Mouse (Mus musculus): ENCODE data around the gene Ccdc87. TPM values are rescaled to one million over a fixed set of nuclear protein-coding genes. Genes with fewer than 3 reads are reported as not detected.
"Not testable (repeated sequence)": the region's sequence is repeated elsewhere in the genome, so short reads cannot be mapped to it uniquely, and the experiment has no call there.

The Ccdc87 gene
- total RNA-seq, 2 experiments from 2014 or later = 2.0 to 2.2 TPM

- no peak for DNase-seq (ENCODE audit: low spot score in 2 of 2)
These were observed 2.1 kb upstream of the Ccdc87 start for GRCm38 (mm10) chr19:4837049-4837448.

GRCm38 (mm10) chr19:4838526-4839140 lies 533 bp upstream of the Ccdc87 start:
- no peak for DNase-seq (ENCODE audit: low spot score in 2 of 2)

GRCm38 (mm10) chr19:4840848-4841247 lies 1.7 kb downstream of the Ccdc87 start:
- DNase-seq (ENCODE audit: low spot score in 2 of 2) = no peak

GRCm38 (mm10) chr19:4842611-4843010 lies 3.4 kb downstream of the Ccdc87 start:
- DNase-seq (ENCODE audit: low spot score in 2 of 2) = no peak

- no peak for DNase-seq (ENCODE audit: low spot score in 2 of 2)
These were observed 6.7 kb downstream of the Ccdc87 start for GRCm38 (mm10) chr19:4845846-4846245.

GRCm38 (mm10) chr19:4847490-4847889 lies 8.3 kb downstream of the Ccdc87 start:
- DNase-seq (ENCODE audit: low spot score in 2 of 2) = no peak

- no peak for DNase-seq (ENCODE audit: low spot score in 2 of 2)
These were observed 10.6 kb downstream of the Ccdc87 start for GRCm38 (mm10) chr19:4849800-4850199.

- no peak for DNase-seq (ENCODE audit: low spot score in 2 of 2)
These were observed 11.1 kb downstream of the Ccdc87 start for GRCm38 (mm10) chr19:4850281-4850680.

GRCm38 (mm10) chr19:4854552-4855469 lies 15.6 kb downstream of the Ccdc87 start, which contains the start of gene Ctsf:
TSS of gene Ctsf (plus strand) at chr19:4855130.
- DNase-seq (ENCODE audit: low spot score in 2 of 2) = peak; percentile 88 to 95

- DNase-seq (ENCODE audit: low spot score in 2 of 2) = no peak
These were observed 16.3 kb downstream of the Ccdc87 start for GRCm38 (mm10) chr19:4855470-4855820.

- DNase-seq (ENCODE audit: low spot score in 2 of 2) = no peak
These were observed 16.8 kb downstream of the Ccdc87 start for GRCm38 (mm10) chr19:4855951-4856350.

- no peak for DNase-seq (ENCODE audit: low spot score in 2 of 2)
These were observed 19.9 kb downstream of the Ccdc87 start for GRCm38 (mm10) chr19:4859081-4859480.

GRCm38 (mm10) chr19:4863048-4863447 lies 23.9 kb downstream of the Ccdc87 start:
- DNase-seq (ENCODE audit: low spot score in 2 of 2) = no peak

- DNase-seq (ENCODE audit: low spot score in 2 of 2) = no peak
These were observed 26.0 kb downstream of the Ccdc87 start for GRCm38 (mm10) chr19:4865147-4865546.

GRCm38 (mm10) chr19:4874613-4875012 lies 35.4 kb downstream of the Ccdc87 start:
- DNase-seq (ENCODE audit: low spot score in 2 of 2) = not testable (repeated sequence)

- no peak for DNase-seq (ENCODE audit: low spot score in 2 of 2)
These were observed 37.1 kb downstream of the Ccdc87 start for GRCm38 (mm10) chr19:4876241-4876640.

- no peak for DNase-seq (ENCODE audit: low spot score in 2 of 2)
These were observed 37.6 kb downstream of the Ccdc87 start for GRCm38 (mm10) chr19:4876755-4877154.

- DNase-seq (ENCODE audit: low spot score in 2 of 2) = no peak
These were observed 38.6 kb downstream of the Ccdc87 start, which contains the start of gene Actn3 for GRCm38 (mm10) chr19:4877785-4878184. TSS of gene Actn3 (minus strand) at chr19:4877909.

- peak; percentile 95 to 97 for DNase-seq (ENCODE audit: low spot score in 2 of 2)
These were observed 39.5 kb downstream of the Ccdc87 start, which contains the start of gene Zdhhc24 for GRCm38 (mm10) chr19:4878405-4879323. TSS of gene Zdhhc24 (plus strand) at chr19:4878668.

GRCm38 (mm10) chr19:4879324-4879703 lies 40.1 kb downstream of the Ccdc87 start:
- DNase-seq (ENCODE audit: low spot score in 2 of 2) = no peak

- no peak for DNase-seq (ENCODE audit: low spot score in 2 of 2)
These were observed 44.8 kb downstream of the Ccdc87 start for GRCm38 (mm10) chr19:4883961-4884360.

Measured in layer of hippocampus, adult 18-20 months (tissue).